Mouse (Mus musculus) intestine, embryonic 15.5 days (tissue): Measurements from ENCODE around the gene Idh3a. TPM values are rescaled to one million over a fixed set of nuclear protein-coding genes. Genes with fewer than 3 reads are reported as not detected.

ENCODE experiments used
- ATAC-seq: fragments of 200-750 bp; cut with Nextera tagmentation; 2 replicates; pipeline ENCODE4 v1.8.0; 2017; ENCODE audit warnings: moderate TSS enrichment, moderate library complexity
- H3K27ac ChIP-seq: fragments of 300-500 bp; sonication (generic); 2 replicates; pipeline ENCODE4 v1.5.1; 2015; ENCODE audit warnings: mild to moderate bottlenecking, inconsistent platforms
- H3K27me3 ChIP-seq: fragments of 300-500 bp; sonication (generic); replicated peaks from 2 replicates; pipeline ENCODE4 v1.6.1; 2015; ENCODE audit warnings: inconsistent platforms
- H3K36me3 ChIP-seq: fragments of 300-500 bp; sonication (generic); 2 replicates; pipeline ENCODE4 v1.6.1; 2015; ENCODE audit warnings: inconsistent platforms
- H3K4me1 ChIP-seq: fragments of 300-500 bp; sonication (generic); replicated peaks from 2 replicates; pipeline ENCODE4 v1.6.1; 2015; ENCODE audit warnings: inconsistent platforms
- H3K4me2 ChIP-seq: fragments of 300-500 bp; sonication (generic); replicated peaks from 2 replicates; pipeline ENCODE4 v1.6.1; 2015; ENCODE audit warnings: mild to moderate bottlenecking, inconsistent platforms
- H3K4me3 ChIP-seq: fragments of 300-500 bp; sonication (generic); replicated peaks from 2 replicates; pipeline ENCODE4 v1.5.1; 2015; ENCODE audit warnings: inconsistent platforms
- H3K9ac ChIP-seq: fragments of 300-500 bp; sonication (generic); 2 replicates; pipeline ENCODE4 v1.6.1; 2015; ENCODE audit warnings: inconsistent platforms
- H3K9me3 ChIP-seq: fragments of 300-500 bp; sonication (generic); 2 replicates; pipeline ENCODE4 v1.6.1; 2016; ENCODE audit warnings: inconsistent platforms
- WGBS: fragments of 180-500 bp; shearing (Covaris S2); methylation state at CpG from one replicate; pipeline ENCODE4 v1.1.7; 2015; 5-methylcytosine and 5-hydroxymethylcytosine counted together
- polyA plus RNA-seq: library from polyadenylated mRNA; unstranded; fragments of >200 nt; fragmentation: Nextera tagmentation; extraction: Ambion mirVana; gene quantifications from 2 replicates; pipeline ENCODE4 v1.2.1, GENCODE M21; 2015

Idh3a gene
- polyA plus RNA-seq, 1 experiment from 2014 or later = 206 TPM

DNA sequence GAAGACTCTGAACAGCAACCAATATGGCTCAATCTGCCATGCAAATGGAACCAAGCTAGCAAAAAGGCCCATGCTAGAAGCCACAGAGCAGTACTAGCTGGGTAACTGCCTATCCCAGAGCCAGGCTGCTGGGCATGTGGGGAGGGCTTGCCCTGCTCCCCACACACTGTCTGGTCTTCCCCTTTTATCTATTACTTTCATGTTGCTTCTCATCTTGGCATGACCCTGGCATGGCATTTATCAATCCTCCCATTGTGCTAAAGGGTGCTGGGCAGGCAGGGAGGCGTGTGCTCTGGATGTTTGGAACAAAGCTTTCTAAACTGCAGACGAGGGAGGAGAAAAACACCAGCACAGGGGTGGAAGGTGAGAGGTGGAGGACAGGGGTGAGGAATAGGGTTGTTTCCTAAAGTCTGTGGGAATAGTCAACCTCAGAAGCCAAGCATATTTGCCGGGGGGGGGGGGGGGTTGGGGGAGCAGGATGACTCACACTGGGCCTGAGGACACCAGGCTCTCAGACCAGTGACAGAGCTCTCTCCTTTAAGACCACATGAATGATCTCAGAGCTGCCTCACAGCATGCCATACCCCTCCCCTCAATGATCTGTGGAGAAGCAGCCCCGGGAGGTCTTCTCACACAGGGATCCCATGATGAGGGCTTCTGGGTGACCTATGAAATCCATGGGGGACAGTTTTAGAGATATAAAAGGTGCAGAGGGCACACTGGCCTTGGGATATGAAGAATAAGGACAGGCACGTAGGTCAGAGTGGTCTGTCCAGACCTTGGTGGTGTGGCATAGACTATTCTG is 51.6 kb downstream of the Idh3a start:
- Histone ChIP-seq H3K4me1 (no peaks in the 10 kb centered on the region), H3K9me3 (no peaks in the 10 kb centered on the region), H3K4me3 (no peak overlapping the region), H3K36me3 (no peaks in the 10 kb centered on the region), H3K27ac (no peak overlapping the region), H3K4me2 (no peak overlapping the region), H3K9ac (no peak overlapping the region), H3K27me3 (no peaks in the 10 kb centered on the region)
- 52% methylated on average over 5 of the region's 5 CpGs for WGBS
- ATAC-seq = no peak

DNA sequence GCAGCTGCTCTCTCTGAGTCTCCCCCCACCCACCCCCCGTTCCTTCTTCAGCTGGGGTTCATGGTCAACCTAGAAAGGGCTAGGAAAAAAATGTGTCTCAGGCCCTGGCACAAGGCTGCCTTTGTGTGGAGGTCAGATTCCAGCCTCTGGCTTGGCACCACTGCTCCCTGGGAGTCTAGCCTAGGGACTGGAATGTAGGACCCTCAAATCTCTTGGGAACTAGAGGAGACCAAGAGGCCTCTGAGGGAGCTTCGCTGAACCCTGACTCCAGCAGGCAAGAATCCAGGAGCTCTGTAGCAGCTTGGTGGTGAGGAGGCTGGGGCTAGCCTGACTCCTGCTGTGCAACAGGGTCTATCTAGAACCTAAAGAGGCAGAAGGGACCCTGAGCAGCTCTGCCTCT is 53.1 kb downstream of the Idh3a start:
- H3K4me3 ChIP-seq = no peak overlapping the region
- H3K36me3 ChIP-seq = no peaks in the 10 kb centered on the region
- 55% methylated on average over 2 of the region's 2 CpGs for WGBS
- H3K27me3 ChIP-seq = no peaks in the 10 kb centered on the region
- no peaks in the 10 kb centered on the region for H3K4me1 ChIP-seq
- no peak overlapping the region for H3K9ac ChIP-seq
- H3K4me2 ChIP-seq = no peak overlapping the region
- H3K27ac ChIP-seq = no peak overlapping the region
- H3K9me3 ChIP-seq = no peaks in the 10 kb centered on the region
- no peak for ATAC-seq

DNA sequence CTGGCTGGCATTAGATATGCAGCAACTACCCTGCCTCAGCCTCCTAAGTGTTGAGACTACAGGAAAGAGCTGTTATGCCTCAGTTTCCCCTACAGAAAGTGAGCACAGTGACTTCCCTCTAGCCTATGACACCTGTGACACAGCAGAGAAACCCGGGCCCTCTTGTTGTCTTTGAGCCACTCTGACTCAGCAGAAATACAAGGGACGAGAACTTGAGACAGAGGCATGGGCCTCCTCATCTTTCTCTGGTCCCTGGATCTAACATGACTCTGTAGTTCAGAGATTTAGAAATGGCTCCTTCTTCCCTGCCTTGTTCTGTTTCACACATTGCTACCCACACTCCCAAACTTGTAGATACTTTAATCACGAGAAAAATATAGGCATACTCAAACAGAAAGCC is 55.4 kb downstream of the Idh3a start:
- Histone ChIP-seq H3K36me3 (no peaks in the 10 kb centered on the region), H3K4me2 (no peak overlapping the region), H3K9me3 (no peaks in the 10 kb centered on the region), H3K27me3 (no peaks in the 10 kb centered on the region), H3K9ac (no peak overlapping the region), H3K4me3 (no peak overlapping the region), H3K4me1 (no peaks in the 10 kb centered on the region), H3K27ac (no peak overlapping the region)
- WGBS = 79% methylated on average over 3 of the region's 3 CpGs
- no peak for ATAC-seq

DNA sequence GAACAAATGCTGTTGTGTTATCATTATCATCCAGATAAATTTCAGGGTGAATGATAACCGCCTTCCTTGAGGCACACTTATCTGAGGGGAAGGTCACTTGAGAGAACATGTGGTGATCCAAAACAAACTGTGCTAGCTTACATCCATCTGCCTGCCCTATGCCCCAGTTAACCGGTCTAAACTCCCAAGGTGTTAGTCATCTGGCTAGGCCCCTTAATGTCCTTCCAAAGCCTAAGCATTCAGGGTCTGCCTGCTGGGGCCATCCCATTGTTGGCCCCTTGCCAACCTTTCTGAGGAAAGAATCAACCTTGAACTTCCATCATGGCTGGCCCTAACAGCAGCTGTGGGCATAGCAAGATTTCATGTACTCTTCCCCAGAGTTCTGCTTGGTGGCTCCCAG is 56.0 kb downstream of the Idh3a start:
- Histone ChIP-seq H3K27me3 (no peaks in the 10 kb centered on the region), H3K4me2 (no peak overlapping the region), H3K9ac (no peak overlapping the region), H3K9me3 (no peaks in the 10 kb centered on the region), H3K4me1 (no peaks in the 10 kb centered on the region), H3K4me3 (no peak overlapping the region), H3K27ac (no peak overlapping the region), H3K36me3 (no peaks in the 10 kb centered on the region)
- 62% methylated on average over 2 of the region's 2 CpGs for WGBS
- ATAC-seq = no peak; the same call in 1 of the 2 replicates

DNA sequence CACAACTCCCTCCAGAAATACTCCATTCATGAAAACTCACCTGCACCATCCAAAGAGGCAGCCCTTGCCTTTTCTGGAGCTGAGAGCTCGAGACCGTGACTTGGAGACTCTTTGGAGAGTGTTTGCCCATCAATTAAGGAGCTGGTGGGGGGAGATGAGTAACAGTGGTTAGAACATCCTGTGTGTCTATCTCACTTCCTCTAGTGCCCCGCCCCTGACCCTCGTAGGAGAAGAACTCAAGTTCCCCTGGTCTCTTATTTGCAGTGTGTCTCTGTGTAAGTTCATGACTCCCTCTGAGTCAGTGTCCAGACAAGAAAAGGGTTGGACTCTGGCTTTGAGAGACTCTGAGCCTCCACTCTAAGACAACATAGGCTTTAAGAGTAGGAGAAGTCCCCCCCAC is 56.4 kb downstream of the Idh3a start:
- no peaks in the 10 kb centered on the region for H3K36me3 ChIP-seq
- no peak overlapping the region for H3K27ac ChIP-seq
- no peaks in the 10 kb centered on the region for H3K9me3 ChIP-seq
- no peaks in the 10 kb centered on the region for H3K27me3 ChIP-seq
- 75% methylated on average over 4 of the region's 4 CpGs for WGBS
- no peaks in the 10 kb centered on the region for H3K4me1 ChIP-seq
- no peak overlapping the region for H3K9ac ChIP-seq
- no peak for ATAC-seq
- no peak overlapping the region for H3K4me2 ChIP-seq
- no peak overlapping the region for H3K4me3 ChIP-seq

DNA sequence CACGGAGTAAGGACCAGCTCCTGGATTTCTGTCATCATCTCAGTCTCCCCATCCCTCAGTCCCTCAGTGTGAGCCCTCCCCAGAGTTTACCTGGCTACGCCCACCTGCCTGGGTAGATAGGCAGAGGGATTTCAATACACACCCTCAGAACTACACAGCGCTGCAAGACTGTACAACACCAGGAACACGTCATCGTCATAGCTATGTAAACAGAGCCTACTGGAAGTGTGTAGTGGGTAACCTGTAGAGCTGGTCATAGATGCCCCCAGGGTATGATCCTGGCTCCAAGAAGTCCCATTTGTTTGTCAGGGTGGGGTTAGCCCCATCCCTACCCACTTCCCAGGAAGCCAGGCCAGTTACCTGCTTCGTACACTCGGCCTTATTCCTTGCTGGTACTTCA is 57.0 kb downstream of the Idh3a start:
- Histone ChIP-seq H3K27me3 (no peaks in the 10 kb centered on the region), H3K36me3 (no peaks in the 10 kb centered on the region), H3K4me2 (no peak overlapping the region), H3K9me3 (no peaks in the 10 kb centered on the region), H3K9ac (no peak overlapping the region), H3K4me1 (no peaks in the 10 kb centered on the region), H3K4me3 (no peak overlapping the region), H3K27ac (no peak overlapping the region)
- ATAC-seq = no peak
- WGBS = 82% methylated on average over 7 of the region's 7 CpGs

DNA sequence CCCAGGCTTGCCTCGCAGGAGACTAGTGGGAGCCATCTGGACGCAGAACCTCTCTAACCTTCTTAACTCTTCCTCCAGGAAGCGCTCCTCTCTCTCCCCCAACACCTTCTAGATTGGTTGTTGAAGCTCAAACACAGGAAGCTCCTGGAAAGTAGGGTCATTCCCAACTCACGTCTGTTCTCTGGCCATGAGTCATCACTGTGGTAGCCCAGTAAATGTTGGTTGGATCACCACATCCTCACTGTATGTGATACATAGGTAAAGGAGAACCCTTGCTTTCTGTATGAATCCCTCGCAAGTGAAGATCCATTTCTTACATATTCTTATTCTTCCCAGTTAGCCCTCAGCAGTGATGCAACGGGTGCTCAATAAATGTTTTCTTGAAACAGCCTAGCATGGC is 59.4 kb downstream of the Idh3a start:
- Histone ChIP-seq H3K36me3 (no peaks in the 10 kb centered on the region), H3K4me3 (no peak overlapping the region), H3K4me1 (no peaks in the 10 kb centered on the region), H3K27ac (no peak overlapping the region), H3K9ac (no peak overlapping the region), H3K27me3 (no peaks in the 10 kb centered on the region), H3K4me2 (no peak overlapping the region), H3K9me3 (no peaks in the 10 kb centered on the region)
- WGBS = 77% methylated on average over 6 of the region's 6 CpGs
- no peak for ATAC-seq

DNA sequence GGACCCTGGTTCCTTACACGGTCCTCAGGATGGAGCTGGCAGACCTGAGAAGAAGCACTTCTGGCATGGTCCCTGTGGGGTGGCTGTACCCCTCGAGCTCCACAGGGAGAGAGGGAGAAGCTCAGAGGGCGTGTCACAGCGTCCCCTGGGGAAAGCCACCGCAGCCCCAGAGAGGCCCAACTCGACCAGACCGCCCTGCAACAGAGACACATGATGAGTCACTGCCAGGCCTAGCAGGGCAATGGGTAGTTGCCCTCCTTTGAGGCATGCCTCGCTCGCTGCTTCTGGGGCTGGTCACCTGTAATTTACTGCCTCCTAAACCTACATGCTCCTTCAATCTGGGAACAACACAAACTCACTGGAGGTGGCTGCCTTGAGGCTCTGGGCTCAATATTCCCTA is 60.1 kb downstream of the Idh3a start:
- no peaks in the 10 kb centered on the region for H3K4me1 ChIP-seq
- no peaks in the 10 kb centered on the region for H3K36me3 ChIP-seq
- no peak overlapping the region for H3K4me3 ChIP-seq
- no peak overlapping the region for H3K4me2 ChIP-seq
- no peak overlapping the region for H3K27ac ChIP-seq
- H3K9me3 ChIP-seq = no peaks in the 10 kb centered on the region
- H3K9ac ChIP-seq = no peak overlapping the region
- no peaks in the 10 kb centered on the region for H3K27me3 ChIP-seq
- no peak for ATAC-seq
- 82% methylated on average over 9 of the region's 9 CpGs for WGBS

DNA sequence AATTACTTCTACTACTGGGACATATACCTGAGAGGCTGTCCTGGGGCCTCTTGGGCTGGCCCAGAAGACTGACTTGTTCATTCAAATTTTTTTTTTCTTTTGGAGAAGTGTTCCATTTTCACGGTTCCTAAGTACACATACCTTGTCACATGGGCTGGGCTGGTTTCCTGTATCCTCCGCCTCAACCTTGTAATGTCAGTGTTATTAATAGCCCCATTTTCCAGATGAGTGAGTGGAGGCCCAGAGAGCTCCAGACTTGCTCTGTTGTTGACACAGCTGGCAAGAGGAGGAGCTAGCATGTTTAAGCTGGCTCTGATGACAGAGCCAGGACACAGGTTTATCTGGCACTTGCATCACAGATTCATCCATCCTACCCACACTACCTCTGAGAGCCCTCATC is 61.3 kb downstream of the Idh3a start:
- no peaks in the 10 kb centered on the region for H3K27me3 ChIP-seq
- H3K36me3 ChIP-seq = no peaks in the 10 kb centered on the region
- ATAC-seq = no peak
- H3K9me3 ChIP-seq = no peaks in the 10 kb centered on the region
- no peak overlapping the region for H3K4me2 ChIP-seq
- WGBS = 59% methylated on average over 2 of the region's 2 CpGs
- no peak overlapping the region for H3K4me3 ChIP-seq
- H3K27ac ChIP-seq = no peak overlapping the region
- H3K9ac ChIP-seq = no peak overlapping the region
- H3K4me1 ChIP-seq = no peaks in the 10 kb centered on the region

DNA sequence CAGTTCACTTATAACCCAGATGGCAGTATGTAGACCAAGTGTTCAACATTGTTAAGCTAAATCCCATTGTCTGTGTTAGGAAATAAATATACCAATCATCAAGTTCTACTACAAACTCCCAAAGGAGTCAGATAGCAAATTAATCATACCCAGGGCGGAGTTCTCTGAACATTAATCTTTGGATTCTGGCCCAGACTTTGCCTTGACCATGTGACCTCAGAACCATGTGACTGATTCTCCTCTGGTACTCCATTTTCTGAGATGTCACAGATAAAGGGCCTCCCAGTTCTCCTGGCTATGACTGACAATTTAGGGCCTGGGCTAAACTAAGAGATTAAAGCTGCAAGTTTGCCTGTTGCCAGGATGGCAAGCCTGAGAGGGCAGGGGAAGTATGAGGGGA is 63.2 kb downstream of the Idh3a start:
- no peak overlapping the region for H3K4me3 ChIP-seq
- no peak overlapping the region for H3K9ac ChIP-seq
- no peaks in the 10 kb centered on the region for H3K4me1 ChIP-seq
- H3K36me3 ChIP-seq = no peaks in the 10 kb centered on the region
- no peak for ATAC-seq
- no peak overlapping the region for H3K4me2 ChIP-seq
- 76% methylated on average over 1 of the region's 1 CpGs for WGBS
- H3K27me3 ChIP-seq = no peaks in the 10 kb centered on the region
- no peaks in the 10 kb centered on the region for H3K9me3 ChIP-seq
- H3K27ac ChIP-seq = no peak overlapping the region

DNA sequence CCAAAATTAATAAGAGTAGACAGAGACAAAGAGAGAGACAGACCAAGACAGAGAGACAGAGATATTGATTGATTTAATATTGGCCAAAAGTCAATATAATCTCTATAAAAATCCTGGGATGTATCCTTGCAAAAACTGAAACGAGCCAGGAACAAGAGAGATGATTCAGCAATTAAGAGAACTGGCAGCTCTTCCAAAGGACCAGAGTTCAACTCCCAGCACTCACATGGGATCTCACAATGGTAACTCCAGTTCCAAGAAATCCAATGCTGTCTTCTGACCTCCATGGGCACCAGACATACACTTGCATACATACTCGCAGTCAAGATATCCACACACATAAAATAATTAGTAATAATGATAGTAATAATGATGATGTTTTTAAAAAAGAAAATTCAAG is 66.6 kb downstream of the Idh3a start:
- Histone ChIP-seq H3K27me3 (no peaks in the 10 kb centered on the region), H3K36me3 (no peaks in the 10 kb centered on the region), H3K9ac (no peak overlapping the region), H3K27ac (no peak overlapping the region), H3K4me3 (no peak overlapping the region), H3K4me2 (no peak overlapping the region), H3K4me1 (no peaks in the 10 kb centered on the region), H3K9me3 (no peaks in the 10 kb centered on the region)
- ATAC-seq = no peak
- 77% methylated on average over 2 of the region's 2 CpGs for WGBS
